Mouse (Mus musculus): ENCODE results near the gene Nfkbid. TPM values are rescaled to one million over a fixed set of nuclear protein-coding genes. Genes with fewer than 3 reads are reported as not detected.

Nfkbid gene
- polyA plus RNA-seq, 1 experiment from 2014 or later, result 3.4 TPM

DNA sequence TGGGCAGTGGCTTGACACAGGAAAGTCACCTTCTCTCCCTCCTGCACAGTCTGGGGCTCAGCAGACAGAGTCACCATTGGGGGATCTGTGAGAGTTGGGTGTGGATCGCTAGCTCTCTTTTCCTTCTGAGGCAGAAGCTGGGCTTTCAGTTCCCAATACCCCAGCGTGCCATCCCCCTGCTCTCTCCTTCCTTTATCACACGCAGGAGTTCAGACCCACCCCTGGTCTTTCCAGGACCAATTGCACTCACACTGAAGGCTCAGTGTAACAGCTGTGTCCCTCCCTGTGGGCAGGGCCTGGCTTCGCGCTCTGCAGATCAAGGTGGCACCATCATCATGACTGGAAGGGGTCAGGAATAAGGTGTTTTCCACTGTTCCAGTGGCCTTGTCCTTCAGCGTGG, 32.7 kb downstream of the Nfkbid start:
- 0 out of 2 replicates have a peak, but pooled peaks cover 2% of the 10 kb centered on the region for H3K9me3 ChIP-seq (ENCODE audit: control insufficient read depth, low read length)
- H3K4me1 ChIP-seq (replicated peaks; ENCODE audit: control insufficient read depth, insufficient read depth, low read length), result peaks cover 13% of the 10 kb centered on the region
- no peak overlapping the region for H3K4me2 ChIP-seq (ENCODE audit: low read length)
- no peak overlapping the region for H3K9ac ChIP-seq (replicated peaks; ENCODE audit: low read depth, low read length)
- H3K27me3 ChIP-seq (replicated peaks; ENCODE audit: control insufficient read depth, insufficient read depth, low read length), result peaks cover 52% of the 10 kb centered on the region
- H3K4me3 ChIP-seq (replicated peaks; ENCODE audit: low read length), result no peak overlapping the region
- H3K36me3 ChIP-seq (ENCODE audit: control insufficient read depth, insufficient read depth), result no peaks in the 10 kb centered on the region
- under 1% methylated on average over 6 of the region's 6 CpGs for WGBS
- no peak for ATAC-seq
- H3K27ac ChIP-seq (ENCODE audit: low read length), result no peak overlapping the region

DNA sequence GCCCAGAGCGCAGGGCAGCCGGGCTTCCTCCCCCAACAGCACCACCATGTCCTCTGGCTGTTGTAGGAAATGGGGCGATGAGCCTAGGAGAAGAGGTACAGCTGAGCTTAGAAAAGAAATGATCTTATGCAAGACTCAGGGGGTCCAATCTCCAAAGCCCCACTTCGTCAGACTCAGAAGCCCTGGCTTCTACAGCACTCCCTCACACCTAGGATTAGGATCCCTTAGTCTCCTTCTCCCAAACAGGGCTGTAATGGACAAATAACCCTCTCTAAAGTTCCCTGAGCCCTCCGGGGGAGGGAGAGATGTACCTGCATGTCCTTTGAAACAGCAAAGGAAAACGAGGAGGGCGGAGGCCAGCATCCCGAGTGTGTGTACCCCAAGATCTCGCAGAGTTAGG, 35.0 kb downstream of the Nfkbid start:
- 0 out of 2 replicates have a peak, but pooled peaks cover 2% of the 10 kb centered on the region for H3K9me3 ChIP-seq (ENCODE audit: control insufficient read depth, low read length)
- no peaks in the 10 kb centered on the region for H3K36me3 ChIP-seq (ENCODE audit: control insufficient read depth, insufficient read depth)
- 1% methylated on average over 9 of the region's 9 CpGs for WGBS
- H3K27ac ChIP-seq (ENCODE audit: low read length), result no peak overlapping the region
- H3K9ac ChIP-seq (replicated peaks; ENCODE audit: low read depth, low read length), result no peak overlapping the region
- H3K4me2 ChIP-seq (ENCODE audit: low read length), result peak overlapping the region; percentile 42
- H3K4me3 ChIP-seq (replicated peaks; ENCODE audit: low read length), result no peak overlapping the region; the same call in 1 of the 2 replicates
- peaks cover 73% of the 10 kb centered on the region for H3K27me3 ChIP-seq (replicated peaks; ENCODE audit: control insufficient read depth, insufficient read depth, low read length)
- H3K4me1 ChIP-seq (replicated peaks; ENCODE audit: control insufficient read depth, insufficient read depth, low read length), result peaks cover 13% of the 10 kb centered on the region
- no peak for ATAC-seq

DNA sequence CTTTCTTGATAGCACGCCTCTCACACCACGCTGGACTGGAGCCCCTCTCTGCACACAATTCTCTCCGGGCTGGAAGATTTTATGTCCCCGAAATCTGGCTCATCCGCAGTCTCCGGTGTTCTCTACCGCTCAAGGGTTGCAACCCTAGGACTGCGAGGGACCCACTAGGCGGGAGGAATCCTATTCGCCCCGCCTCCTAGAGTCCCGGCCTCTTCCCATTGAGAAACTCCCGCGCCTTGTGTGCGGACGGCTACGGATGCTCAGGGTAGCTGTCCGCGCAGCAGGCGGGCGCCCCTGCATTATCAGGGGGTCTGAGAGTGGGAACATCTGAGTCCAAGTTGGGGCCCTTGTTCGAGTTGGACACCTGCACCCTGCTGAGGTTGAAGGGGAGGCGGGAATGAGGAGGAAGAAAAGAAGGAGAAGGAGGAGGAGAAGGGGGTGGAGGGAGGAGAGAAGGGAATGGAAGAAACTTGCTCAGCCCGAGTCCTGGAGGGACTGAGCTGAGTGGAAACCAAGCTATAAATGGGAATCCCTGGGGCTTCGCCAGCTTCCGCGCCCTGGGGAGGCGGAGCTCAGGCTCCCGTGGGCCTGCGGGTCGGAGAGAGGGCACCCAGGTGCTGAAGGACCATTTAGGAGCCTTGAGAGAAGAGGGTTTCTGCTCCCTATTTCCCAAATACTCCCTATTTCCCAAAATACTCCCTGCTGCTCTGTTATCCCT, 35.5 kb downstream of the Nfkbid start:
- H3K4me1 ChIP-seq (replicated peaks; ENCODE audit: control insufficient read depth, insufficient read depth, low read length), result peaks cover 13% of the 10 kb centered on the region
- peaks cover 75% of the 10 kb centered on the region for H3K27me3 ChIP-seq (replicated peaks; ENCODE audit: control insufficient read depth, insufficient read depth, low read length)
- H3K4me3 ChIP-seq (replicated peaks; ENCODE audit: low read length), result peak overlapping the region; percentile 7
- H3K9me3 ChIP-seq (ENCODE audit: control insufficient read depth, low read length), result 0 out of 2 replicates have a peak, but pooled peaks cover 2% of the 10 kb centered on the region
- H3K9ac ChIP-seq (replicated peaks; ENCODE audit: low read depth, low read length), result no peak overlapping the region
- WGBS, result under 1% methylated on average over 31 of the region's 31 CpGs
- no peaks in the 10 kb centered on the region for H3K36me3 ChIP-seq (ENCODE audit: control insufficient read depth, insufficient read depth)
- peak; percentile 31; the same call in 1 of the 2 replicates for ATAC-seq
- H3K27ac ChIP-seq (ENCODE audit: low read length), result no peak overlapping the region
- peak overlapping the region; percentile 42 for H3K4me2 ChIP-seq (ENCODE audit: low read length)

DNA sequence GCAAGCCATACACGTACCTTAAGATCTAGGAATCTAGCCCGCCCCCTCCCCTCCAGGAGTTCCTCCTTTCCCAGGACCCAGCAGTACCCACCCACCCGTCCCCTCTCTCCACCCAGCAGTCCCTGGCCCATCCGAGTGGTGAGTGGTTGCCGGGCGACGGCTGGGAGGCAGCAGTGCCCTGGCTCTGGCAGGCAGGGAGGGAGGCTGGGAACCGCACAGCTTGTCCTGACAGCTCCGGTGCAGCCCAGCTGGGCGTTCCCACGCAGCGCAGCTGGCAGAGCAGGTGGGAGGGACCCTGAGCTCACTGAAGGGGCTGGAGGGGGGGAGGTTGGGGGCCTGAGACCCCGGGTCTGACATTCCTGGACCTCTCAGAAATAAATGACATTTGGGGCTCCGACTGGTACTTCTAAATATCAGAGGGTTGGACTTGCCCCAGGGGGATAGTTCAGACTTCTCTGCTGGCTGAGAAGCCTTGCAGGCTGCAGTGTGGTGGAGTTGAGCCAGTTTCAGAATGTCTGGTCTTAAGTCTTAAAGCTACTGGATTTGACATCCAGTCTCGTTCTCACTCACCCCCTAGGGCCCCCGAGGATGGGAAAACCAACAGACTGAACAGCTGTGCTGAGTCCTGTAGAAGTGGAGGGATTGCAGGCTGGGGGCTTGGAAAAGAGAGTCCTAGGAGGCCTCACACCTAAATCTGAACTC, 36.2 kb downstream of the Nfkbid start, which contains the start of the genes Kirrel2 and Nphs1:
Gene Kirrel2, minus strand, starts transcription at position 62 of the 702 bp plus-strand sequence.
Gene Nphs1, plus strand, starts transcription at position 687 of the 702 bp plus-strand sequence.
- 1% methylated on average over 16 of the region's 16 CpGs for WGBS
- H3K27ac ChIP-seq (ENCODE audit: low read length), result no peak within 1 kb of the TSS
- peak within 1 kb of the TSS; percentile 42 for H3K4me2 ChIP-seq (ENCODE audit: low read length)
- 0 out of 2 replicates have a peak, but pooled peaks cover 2% of the 10 kb centered on the region for H3K9me3 ChIP-seq (ENCODE audit: control insufficient read depth, low read length)
- H3K9ac ChIP-seq (replicated peaks; ENCODE audit: low read depth, low read length), result no peak within 1 kb of the TSS
- peak within 1 kb of the TSS; percentile 7 for H3K4me3 ChIP-seq (replicated peaks; ENCODE audit: low read length)
- H3K36me3 ChIP-seq (ENCODE audit: control insufficient read depth, insufficient read depth), result no peaks in the 10 kb centered on the region
- peaks cover 74% of the 10 kb centered on the region for H3K27me3 ChIP-seq (replicated peaks; ENCODE audit: control insufficient read depth, insufficient read depth, low read length)
- peak; percentile 89 for ATAC-seq
- peaks cover 13% of the 10 kb centered on the region for H3K4me1 ChIP-seq (replicated peaks; ENCODE audit: control insufficient read depth, insufficient read depth, low read length)

DNA sequence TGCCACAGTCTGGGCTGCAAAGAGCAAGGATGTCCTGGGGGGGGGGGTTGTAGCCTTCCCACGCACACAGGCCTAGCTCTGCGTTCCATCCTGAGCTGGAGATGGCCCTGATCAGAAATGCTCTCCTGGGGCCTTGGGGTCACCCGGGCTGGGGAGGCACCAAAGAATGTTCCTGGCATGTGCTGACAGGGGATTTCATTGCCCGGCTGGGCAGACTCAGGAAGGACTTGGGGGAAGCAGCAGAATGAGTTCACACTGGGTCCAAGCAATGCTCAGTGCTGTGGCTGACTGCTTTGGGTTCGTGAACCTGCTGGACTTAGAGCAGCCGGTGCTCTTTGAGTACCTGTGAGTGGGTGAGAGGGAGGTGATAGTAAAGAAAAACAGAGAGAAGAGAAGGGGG, 38.0 kb downstream of the Nfkbid start:
- ATAC-seq, result no peak
- peaks cover 68% of the 10 kb centered on the region for H3K27me3 ChIP-seq (replicated peaks; ENCODE audit: control insufficient read depth, insufficient read depth, low read length)
- H3K9me3 ChIP-seq (ENCODE audit: control insufficient read depth, low read length), result 0 out of 2 replicates have a peak, but pooled peaks cover 2% of the 10 kb centered on the region
- WGBS, result 31% methylated on average over 6 of the region's 6 CpGs
- H3K9ac ChIP-seq (replicated peaks; ENCODE audit: low read depth, low read length), result no peak overlapping the region
- H3K4me2 ChIP-seq (ENCODE audit: low read length), result no peak overlapping the region
- no peak overlapping the region for H3K4me3 ChIP-seq (replicated peaks; ENCODE audit: low read length)
- no peak overlapping the region for H3K27ac ChIP-seq (ENCODE audit: low read length)
- H3K36me3 ChIP-seq (ENCODE audit: control insufficient read depth, insufficient read depth), result no peaks in the 10 kb centered on the region
- H3K4me1 ChIP-seq (replicated peaks; ENCODE audit: control insufficient read depth, insufficient read depth, low read length), result peaks cover 13% of the 10 kb centered on the region

DNA sequence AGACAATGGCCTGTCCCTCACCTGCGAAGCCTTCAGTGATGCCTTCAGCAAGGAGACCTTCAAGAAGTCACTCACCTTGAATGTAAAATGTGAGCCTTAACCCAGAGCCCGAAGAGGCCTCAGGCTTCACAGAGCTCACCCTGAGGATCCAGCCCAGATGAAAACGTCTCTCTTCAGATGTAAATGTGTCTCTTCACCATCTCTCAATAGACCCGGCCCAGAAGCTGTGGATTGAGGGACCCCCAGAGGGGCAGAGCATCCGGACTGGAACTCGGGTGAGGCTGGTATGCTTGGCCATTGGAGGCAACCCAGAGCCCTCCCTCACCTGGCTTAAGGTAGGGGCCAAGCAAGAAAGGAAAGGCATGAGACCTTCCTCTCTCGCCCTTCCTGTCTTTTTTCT, 42.0 kb downstream of the Nfkbid start:
- no peak for ATAC-seq
- Histone ChIP-seq H3K27me3 (replicated peaks; ENCODE audit: control insufficient read depth, insufficient read depth, low read length) (peaks cover 80% of the 10 kb centered on the region), H3K9ac (replicated peaks; ENCODE audit: low read depth, low read length) (no peak overlapping the region), H3K36me3 (ENCODE audit: control insufficient read depth, insufficient read depth) (no peaks in the 10 kb centered on the region), H3K4me2 (ENCODE audit: low read length) (no peak overlapping the region), H3K9me3 (ENCODE audit: control insufficient read depth, low read length) (no peaks in the 10 kb centered on the region), H3K4me3 (replicated peaks; ENCODE audit: low read length) (no peak overlapping the region), H3K27ac (ENCODE audit: low read length) (no peak overlapping the region), H3K4me1 (replicated peaks; ENCODE audit: control insufficient read depth, insufficient read depth, low read length) (no peaks in the 10 kb centered on the region)
- WGBS, result 22% methylated on average over 7 of the region's 7 CpGs

DNA sequence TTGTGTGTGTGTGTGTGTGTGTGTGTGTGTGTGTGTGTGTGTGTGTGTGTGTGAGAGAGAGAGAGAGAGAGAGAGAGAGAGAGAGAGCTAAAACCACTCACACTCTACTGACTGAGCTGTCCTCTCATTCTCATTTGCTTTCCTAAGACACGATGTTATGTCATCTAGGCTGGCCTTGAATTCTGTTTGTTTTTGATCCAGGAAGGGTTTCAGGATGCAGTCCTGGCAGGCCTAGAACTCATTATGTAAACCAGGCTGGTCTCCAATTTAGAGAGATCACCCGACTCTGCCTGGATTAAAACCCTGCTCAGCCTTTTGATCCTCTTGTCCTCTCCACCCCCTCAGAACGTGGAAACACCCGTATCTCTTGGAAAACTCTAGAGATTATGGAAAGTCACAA, 42.5 kb downstream of the Nfkbid start:
- peaks cover 77% of the 10 kb centered on the region for H3K27me3 ChIP-seq (replicated peaks; ENCODE audit: control insufficient read depth, insufficient read depth, low read length)
- H3K9me3 ChIP-seq (ENCODE audit: control insufficient read depth, low read length), result no peaks in the 10 kb centered on the region
- no peak overlapping the region for H3K4me2 ChIP-seq (ENCODE audit: low read length)
- H3K36me3 ChIP-seq (ENCODE audit: control insufficient read depth, insufficient read depth), result no peaks in the 10 kb centered on the region
- no peak overlapping the region for H3K9ac ChIP-seq (replicated peaks; ENCODE audit: low read depth, low read length)
- 14% methylated on average over 4 of the region's 4 CpGs for WGBS
- H3K4me3 ChIP-seq (replicated peaks; ENCODE audit: low read length), result no peak overlapping the region
- no peak for ATAC-seq
- H3K4me1 ChIP-seq (replicated peaks; ENCODE audit: control insufficient read depth, insufficient read depth, low read length), result no peaks in the 10 kb centered on the region
- H3K27ac ChIP-seq (ENCODE audit: low read length), result no peak overlapping the region

DNA sequence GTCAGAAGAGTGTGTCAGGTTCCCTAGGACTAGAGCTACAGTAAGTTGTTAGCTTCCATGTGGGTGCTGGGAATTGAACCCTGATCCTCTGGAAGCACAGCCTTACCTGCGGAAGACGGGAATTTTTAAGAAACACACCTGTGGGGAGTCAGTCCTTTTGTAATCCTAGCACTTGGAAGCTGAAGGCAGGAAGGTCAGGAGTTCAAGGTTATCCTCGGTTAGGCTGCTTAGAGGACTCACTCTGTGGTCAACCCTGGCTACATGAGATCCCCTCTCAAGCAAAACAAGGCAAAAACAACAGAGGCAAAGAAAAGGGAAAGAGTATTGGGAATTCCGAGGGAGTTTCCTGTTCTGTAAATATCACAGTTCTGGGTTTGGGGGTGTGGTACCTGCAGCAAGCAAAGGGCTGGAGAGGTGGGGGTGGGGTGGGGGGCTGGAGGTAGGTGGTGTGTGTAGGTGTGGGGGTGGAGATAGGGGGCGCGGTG, 43.3 kb downstream of the Nfkbid start:
- Histone ChIP-seq H3K9me3 (ENCODE audit: control insufficient read depth, low read length) (no peaks in the 10 kb centered on the region), H3K36me3 (ENCODE audit: control insufficient read depth, insufficient read depth) (no peaks in the 10 kb centered on the region), H3K27ac (ENCODE audit: low read length) (no peak overlapping the region), H3K9ac (replicated peaks; ENCODE audit: low read depth, low read length) (no peak overlapping the region), H3K4me1 (replicated peaks; ENCODE audit: control insufficient read depth, insufficient read depth, low read length) (no peaks in the 10 kb centered on the region), H3K4me3 (replicated peaks; ENCODE audit: low read length) (no peak overlapping the region), H3K27me3 (replicated peaks; ENCODE audit: control insufficient read depth, insufficient read depth, low read length) (peaks cover 71% of the 10 kb centered on the region), H3K4me2 (ENCODE audit: low read length) (no peak overlapping the region)
- 8% methylated on average over 6 of the region's 6 CpGs for WGBS
- no peak for ATAC-seq

DNA sequence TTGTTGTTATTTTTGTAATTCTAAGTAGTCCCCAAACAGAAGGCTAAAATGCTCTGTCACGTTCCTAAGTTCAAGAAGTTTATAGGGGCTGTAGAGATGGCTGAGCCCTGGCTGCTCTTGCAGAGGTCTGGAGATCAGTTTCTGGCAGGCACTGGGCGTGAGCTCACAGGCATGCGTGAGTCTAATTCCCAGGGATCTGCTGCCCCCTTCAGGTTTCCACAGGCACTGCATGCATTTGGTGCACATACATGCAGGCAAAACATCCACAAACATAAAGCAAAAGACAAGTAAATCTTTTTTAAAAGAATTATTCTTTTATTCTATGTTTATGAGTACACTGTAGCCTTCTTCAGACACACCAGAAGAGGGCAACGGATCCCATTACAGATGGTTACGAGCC, 50.9 kb downstream of the Nfkbid start:
- no peak for ATAC-seq
- no peak overlapping the region for H3K27ac ChIP-seq (ENCODE audit: low read length)
- no peak overlapping the region for H3K4me2 ChIP-seq (ENCODE audit: low read length)
- no peak overlapping the region for H3K4me3 ChIP-seq (replicated peaks; ENCODE audit: low read length)
- H3K27me3 ChIP-seq (replicated peaks; ENCODE audit: control insufficient read depth, insufficient read depth, low read length), result peaks cover 9% of the 10 kb centered on the region
- H3K36me3 ChIP-seq (ENCODE audit: control insufficient read depth, insufficient read depth), result no peaks in the 10 kb centered on the region
- whole genome bisulfite sequencing, result 47% methylated on average over 5 of the region's 5 CpGs
- H3K4me1 ChIP-seq (replicated peaks; ENCODE audit: control insufficient read depth, insufficient read depth, low read length), result peaks cover under 1% of the 10 kb centered on the region; the same call in 1 of the 2 replicates
- H3K9me3 ChIP-seq (ENCODE audit: control insufficient read depth, low read length), result no peaks in the 10 kb centered on the region
- no peak overlapping the region for H3K9ac ChIP-seq (replicated peaks; ENCODE audit: low read depth, low read length)
